Comparison of ENCODE assay signal across 17 mouse cellular contexts in genomic region chrX:10904072-10904471, GRCm38 (mm10).
DNase-seq lines count a peak whose midpoint lies in the region; ATAC-seq and TF ChIP-seq lines count a peak whose summit lies in the region.
"Had no signal": no experiment of that assay in that cellular context is flagged by ENCODE, and none has a peak within 500 bp of the region (broad histone marks: within the 10 kb centered on the region; RNA-seq: fewer than 3 reads in every experiment).

No protein-coding gene starts in this region.

- no peak for TF ChIP-seq CTCF in heart, postnatal 0 days (IDR thresholded peaks at IDR 0.05; ENCODE audit: low read depth)

- no peaks in the 10 kb centered on the region for H3K9me3 ChIP-seq in heart, postnatal 0 days (replicated peaks; ENCODE audit: control insufficient read depth, low read length)
- H3K9me3 ChIP-seq in liver, embryonic 12.5 days (replicated peaks): no peaks in the 10 kb centered on the region
- H3K9me3 ChIP-seq: embryonic facial prominence, embryonic 12.5 days; hindbrain, embryonic 12.5 days; liver, embryonic 15.5 days; midbrain, embryonic 12.5 days had no signal

- H3K4me1 ChIP-seq in heart, postnatal 0 days (ENCODE audit: control insufficient read depth, insufficient read depth): no peaks in the 10 kb centered on the region
- no peaks in the 10 kb centered on the region for H3K4me1 ChIP-seq in liver, embryonic 12.5 days
- H3K4me1 ChIP-seq: embryonic facial prominence, embryonic 12.5 days; hindbrain, embryonic 12.5 days; liver, embryonic 15.5 days; midbrain, embryonic 12.5 days had no signal

- DNase-seq in urinary bladder, postnatal 25 days (ENCODE audit: low spot score): peak; percentile 5
- no peak for DNase-seq in urinary bladder, postnatal 10 days (ENCODE audit: low spot score)
- DNase-seq in heart, postnatal 0 days (ENCODE audit: low spot score): peak; percentile 8
- DNase-seq in lung, postnatal 25 days (ENCODE audit: low spot score): peak; percentile 31
- DNase-seq in right cerebral cortex, postnatal 14 days: no peak
- DNase-seq in cerebellum, adult 9-10 months: no peak
- DNase-seq: adrenal gland, postnatal 14 days; cerebellum, postnatal 14 days; kidney, adult 18-20 months; left cerebral cortex, postnatal 4 days; spleen, adult 18-20 months; thymus, adult 18-20 months had no signal

- H3K4me3 ChIP-seq in heart, postnatal 0 days (ENCODE audit: low read depth, low read length): no peak overlapping the region
- no peak overlapping the region for H3K4me3 ChIP-seq in liver, embryonic 12.5 days
- H3K4me3 ChIP-seq: embryonic facial prominence, embryonic 12.5 days; hindbrain, embryonic 12.5 days; liver, embryonic 15.5 days; midbrain, embryonic 12.5 days had no signal

- ATAC-seq in heart, postnatal 0 days (ENCODE audit: insufficient read depth, low read depth): no peak
- ATAC-seq in liver, embryonic 12.5 days: no peak

- H3K4me2 ChIP-seq in heart, postnatal 0 days (ENCODE audit: low read depth, low read length): no peak overlapping the region
- no peak overlapping the region for H3K4me2 ChIP-seq in liver, embryonic 12.5 days
- H3K4me2 ChIP-seq: embryonic facial prominence, embryonic 12.5 days; hindbrain, embryonic 12.5 days; liver, embryonic 15.5 days; midbrain, embryonic 12.5 days had no signal

- no peak for TF ChIP-seq EP300 in heart, postnatal 0 days (IDR thresholded peaks at IDR 0.05; ENCODE audit: low read depth)

- H3K27ac ChIP-seq in heart, postnatal 0 days (ENCODE audit: low read depth): no peak overlapping the region
- H3K27ac ChIP-seq in liver, embryonic 12.5 days: no peak overlapping the region
- H3K27ac ChIP-seq: embryonic facial prominence, embryonic 12.5 days; hindbrain, embryonic 12.5 days; liver, embryonic 15.5 days; midbrain, embryonic 12.5 days had no signal

- H3K36me3 ChIP-seq in heart, postnatal 0 days (replicated peaks; ENCODE audit: control insufficient read depth, insufficient read depth, low read length): no peaks in the 10 kb centered on the region
- no peaks in the 10 kb centered on the region for H3K36me3 ChIP-seq in liver, embryonic 12.5 days
- H3K36me3 ChIP-seq: embryonic facial prominence, embryonic 12.5 days; hindbrain, embryonic 12.5 days; liver, embryonic 15.5 days; midbrain, embryonic 12.5 days had no signal

- no peak overlapping the region for H3K9ac ChIP-seq in heart, postnatal 0 days (replicated peaks; ENCODE audit: low read depth, low read length)
- no peak overlapping the region for H3K9ac ChIP-seq in liver, embryonic 12.5 days
- H3K9ac ChIP-seq: embryonic facial prominence, embryonic 12.5 days; hindbrain, embryonic 12.5 days; liver, embryonic 15.5 days; midbrain, embryonic 12.5 days had no signal

- 64% methylated on average over 6 of the region's 6 CpGs for WGBS in heart, postnatal 0 days
- WGBS in liver, embryonic 12.5 days (ENCODE audit: insufficient replicate concordance): 64% methylated on average over 6 of the region's 6 CpGs

- H3K27me3 ChIP-seq in heart, postnatal 0 days (ENCODE audit: control insufficient read depth, insufficient read depth, low read length): no peaks in the 10 kb centered on the region
- no peaks in the 10 kb centered on the region for H3K27me3 ChIP-seq in liver, embryonic 12.5 days (replicated peaks)
- H3K27me3 ChIP-seq: embryonic facial prominence, embryonic 12.5 days; hindbrain, embryonic 12.5 days; liver, embryonic 15.5 days; midbrain, embryonic 12.5 days had no signal

Comparison
In these comparisons a context has a peak if more than half of its experiments do, and no peak if none do; other contexts are left out.
1. DNase-seq: peak in urinary bladder, postnatal 25 days (single experiment), heart, postnatal 0 days (single experiment) and lung, postnatal 25 days (single experiment); none in urinary bladder, postnatal 10 days (single experiment), right cerebral cortex, postnatal 14 days (single experiment) and cerebellum, adult 9-10 months (single experiment).